Mouse (Mus musculus) thymus, adult 18-20 months (tissue): ENCODE data around the gene Dgcr6.
A peak's percentile ranks its signal among the peaks of the same experiment; 100 is the strongest.
"Not testable (repeated sequence)": the region's sequence is repeated elsewhere in the genome, so short reads cannot be mapped to it uniquely, and the experiment has no call there.

Experiments
- DNase-seq, 2 experiments: peaks; one replicate each; pipeline ENCODE4 v3.0.0; 2022; ENCODE audit warnings: mixed read lengths in 2 of 2

Dgcr6 gene

DNA sequence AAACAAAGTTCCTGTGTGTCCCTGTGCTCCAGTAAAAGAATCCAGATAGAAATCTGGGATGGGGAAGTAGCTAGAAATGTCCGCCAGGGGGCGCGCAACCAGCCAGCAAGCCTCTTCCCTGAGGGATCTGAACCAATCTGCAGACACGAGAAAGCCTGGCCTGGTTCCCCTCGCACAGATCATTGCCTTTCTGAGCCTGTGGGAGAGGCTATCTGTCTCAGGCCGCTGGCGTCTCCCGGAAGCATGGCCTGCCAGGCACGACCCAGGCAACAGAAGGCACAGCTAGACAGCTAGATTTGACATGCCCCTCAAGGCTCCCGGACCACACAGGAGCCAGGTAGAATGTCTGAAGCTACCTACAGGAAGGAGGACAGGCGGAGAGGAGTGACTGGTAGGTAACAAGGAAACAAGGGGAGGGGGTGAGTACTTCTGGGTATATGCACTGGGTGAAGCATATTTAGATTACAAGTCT is at the start of gene Dgcr6:
TSS of gene Dgcr6 (plus strand) at position 130 of the 472 bp plus-strand sequence.
- peak; percentile 27 to 44 for DNase-seq

DNA sequence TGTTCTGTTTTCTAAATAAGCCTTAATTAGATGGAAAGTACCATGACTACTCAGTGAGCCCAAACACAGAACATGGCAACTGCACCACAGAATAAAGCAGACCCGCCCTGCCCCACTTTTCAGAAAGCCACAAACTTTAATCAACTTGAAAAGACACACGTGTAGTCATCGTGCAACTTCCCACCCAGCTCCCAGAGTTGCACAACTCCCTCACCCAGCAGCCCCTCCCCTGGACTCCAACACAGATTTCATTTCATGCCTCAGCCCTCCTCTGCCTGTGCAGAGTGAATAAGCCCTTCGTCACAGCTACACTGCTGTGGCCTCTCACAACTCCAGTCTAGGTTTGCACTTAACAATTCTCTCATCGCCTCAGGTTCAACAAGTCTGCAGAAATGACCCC is 48.1 kb upstream of the Dgcr6 start:
- DNase-seq = no peak

DNA sequence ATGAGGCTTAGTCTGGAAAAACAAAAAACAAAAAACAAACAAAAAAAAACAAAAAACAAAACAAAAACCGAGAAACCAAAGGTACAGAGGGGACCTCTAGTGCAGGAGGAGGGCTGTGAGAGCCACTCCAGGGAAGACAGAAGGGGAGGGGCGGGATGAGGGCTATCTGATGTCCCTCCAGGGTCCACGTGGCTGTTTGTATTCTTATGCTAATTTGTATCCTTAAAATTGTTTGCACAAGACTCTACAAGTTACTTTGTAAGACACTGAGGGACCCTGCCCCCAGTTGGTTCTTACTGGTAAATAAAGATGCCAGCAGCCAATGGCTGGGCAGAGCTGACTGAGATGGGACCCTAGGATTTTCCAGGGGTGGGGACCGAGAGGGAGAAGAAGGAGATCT is 45.6 kb upstream of the Dgcr6 start:
- DNase-seq = no peak

DNA sequence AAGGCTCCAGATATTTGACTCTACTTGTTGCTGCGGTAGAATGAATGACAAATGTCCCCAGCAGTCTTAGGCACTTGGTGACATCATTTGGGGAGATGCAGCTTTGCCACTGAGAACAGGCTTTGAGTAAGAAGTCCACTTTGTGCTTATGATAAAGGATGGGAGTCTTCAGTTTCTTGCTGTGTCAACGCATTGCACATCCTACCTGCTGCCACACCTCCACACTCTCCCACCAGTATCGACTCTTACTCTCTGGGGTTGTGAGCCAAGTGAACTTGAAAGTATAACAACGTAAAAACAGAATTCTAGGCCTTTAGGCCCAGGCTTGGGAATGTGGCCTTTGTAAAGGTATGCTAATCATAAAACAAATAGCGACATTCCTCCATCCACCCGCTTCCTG is 41.6 kb upstream of the Dgcr6 start:
- no peak for DNase-seq

DNA sequence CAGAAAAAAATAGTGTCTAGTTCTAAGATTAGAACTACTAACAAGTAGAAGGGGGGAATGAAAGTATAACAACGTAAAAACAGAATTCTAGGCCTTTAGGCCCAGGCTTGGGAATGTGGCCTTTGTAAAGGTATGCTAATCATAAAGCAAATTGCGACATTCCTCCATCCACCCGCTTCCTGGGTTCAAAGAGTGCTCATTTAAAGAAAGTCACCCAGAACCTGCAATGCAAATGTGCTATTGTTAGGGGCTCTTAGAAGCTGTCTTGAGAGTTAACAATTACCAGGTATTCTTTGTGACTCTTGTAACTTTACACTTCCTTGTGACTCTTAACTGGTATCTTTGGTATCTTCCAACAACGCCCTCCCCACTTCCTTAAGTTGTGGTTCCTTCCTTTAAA is 36.2 kb upstream of the Dgcr6 start:
- not testable (repeated sequence) for DNase-seq

DNA sequence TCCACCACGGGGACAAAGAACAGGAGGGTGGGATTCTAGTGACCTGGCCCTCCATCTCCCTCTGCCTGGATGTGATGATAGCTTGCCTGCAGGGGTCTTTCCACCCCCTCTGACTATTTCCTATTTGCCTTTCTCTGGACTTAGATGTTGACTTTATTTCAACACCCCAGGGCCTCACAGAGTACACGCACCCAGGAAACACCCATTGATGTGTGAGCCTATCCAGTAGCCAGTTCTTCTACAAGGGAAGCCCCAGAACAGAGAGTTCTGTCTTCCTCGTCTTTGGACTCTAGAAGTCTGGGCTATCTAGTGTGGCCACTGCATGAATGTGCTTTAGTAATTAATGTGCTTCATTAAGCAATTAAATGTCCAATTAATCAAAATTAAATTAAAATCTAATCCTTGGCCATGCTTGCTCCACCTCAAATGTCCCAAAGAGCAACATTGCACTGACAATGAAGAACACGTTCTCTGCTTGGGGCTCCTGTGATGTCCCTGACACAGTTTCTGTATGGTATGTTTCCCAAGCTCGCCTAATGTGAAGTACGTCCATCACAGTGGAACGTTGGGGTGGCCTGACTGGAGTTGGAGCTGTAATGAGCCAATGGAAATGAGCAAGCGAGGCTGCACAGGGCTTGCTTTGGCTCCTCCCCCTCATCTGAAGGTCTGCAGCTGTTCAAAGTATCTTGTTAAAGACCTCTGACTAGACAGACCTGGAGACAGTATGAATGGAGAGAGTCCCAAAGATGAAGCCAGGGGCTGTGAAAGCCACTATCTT is 29.7 kb upstream of the Dgcr6 start:
- no peak for DNase-seq

DNA sequence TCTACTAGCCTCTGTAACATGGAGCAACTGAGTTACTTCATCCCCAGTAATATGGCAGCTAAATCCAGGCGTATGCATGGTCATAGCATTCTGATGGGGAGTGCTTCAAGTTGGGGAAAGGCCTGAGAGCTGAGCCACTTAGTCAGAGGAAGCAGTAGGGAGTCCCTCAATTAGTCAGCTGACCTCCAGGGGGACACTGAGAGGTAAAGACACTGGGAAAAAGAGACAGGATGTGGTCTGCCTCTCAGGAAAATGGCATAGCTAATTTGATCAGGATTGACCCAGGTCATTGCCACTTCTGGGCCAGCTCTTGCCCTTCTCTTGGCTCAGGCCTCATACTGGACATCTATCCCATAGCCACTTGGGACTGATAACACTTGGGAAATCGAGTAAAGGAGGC is 25.3 kb upstream of the Dgcr6 start:
- no peak for DNase-seq

DNA sequence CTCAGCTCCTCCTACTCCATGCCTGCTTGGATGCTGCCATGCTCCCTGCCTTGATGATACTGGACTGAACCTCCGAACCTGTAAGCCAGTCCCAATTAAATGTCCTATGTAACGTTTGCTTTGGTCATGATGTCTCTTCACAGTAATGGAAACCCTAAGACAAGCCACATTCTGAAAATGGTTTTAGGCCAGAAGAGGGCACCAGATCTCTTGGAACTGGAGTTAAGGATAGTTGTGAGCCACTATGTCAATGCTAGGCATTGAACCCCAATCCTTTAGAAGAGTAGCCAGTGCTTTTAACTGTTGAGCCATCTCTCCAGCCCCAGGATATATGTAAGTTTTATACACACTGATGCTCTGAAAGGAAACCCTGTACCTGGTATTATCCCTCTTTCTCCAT is 20.9 kb upstream of the Dgcr6 start:
- DNase-seq = no peak

DNA sequence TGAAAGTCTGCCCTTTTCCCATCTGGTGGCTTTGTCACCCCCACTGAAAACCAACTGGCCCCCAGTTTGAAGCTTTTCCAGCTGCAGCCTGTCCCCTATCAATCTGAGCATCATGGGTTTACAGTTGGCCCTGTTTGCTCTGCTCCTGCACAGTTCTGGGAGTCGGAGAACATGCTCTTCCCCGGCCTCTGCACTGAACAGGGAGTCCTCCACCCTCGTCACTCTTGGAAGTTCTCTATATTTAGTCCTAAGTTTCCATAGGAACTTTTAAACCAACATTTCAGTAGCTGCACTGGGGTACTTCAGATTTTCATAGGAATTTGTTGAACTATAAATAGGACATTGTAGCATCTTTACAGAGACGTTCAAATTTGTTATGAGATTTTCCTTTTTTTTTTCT is 19.4 kb upstream of the Dgcr6 start:
- no peak for DNase-seq

DNA sequence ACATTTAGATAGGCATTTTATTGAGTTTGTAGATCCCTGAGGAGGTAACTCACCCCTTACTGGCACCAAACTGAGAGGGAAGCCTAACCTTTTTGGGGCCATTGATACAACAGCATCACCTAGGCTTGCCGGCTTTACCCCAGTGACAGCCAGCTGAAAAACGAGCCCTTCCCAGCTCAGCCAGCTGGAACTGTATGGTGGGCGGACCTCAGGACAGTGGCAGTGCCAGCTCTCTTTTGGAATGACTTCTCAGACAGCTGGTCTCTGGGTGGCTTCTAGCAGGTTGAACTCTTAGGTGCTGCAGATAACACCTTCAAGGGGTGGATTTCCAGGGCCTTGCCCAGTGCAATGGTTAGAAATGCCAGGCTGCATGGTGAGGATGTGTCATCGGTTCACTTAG is 18.4 kb upstream of the Dgcr6 start:
- DNase-seq = no peak

DNA sequence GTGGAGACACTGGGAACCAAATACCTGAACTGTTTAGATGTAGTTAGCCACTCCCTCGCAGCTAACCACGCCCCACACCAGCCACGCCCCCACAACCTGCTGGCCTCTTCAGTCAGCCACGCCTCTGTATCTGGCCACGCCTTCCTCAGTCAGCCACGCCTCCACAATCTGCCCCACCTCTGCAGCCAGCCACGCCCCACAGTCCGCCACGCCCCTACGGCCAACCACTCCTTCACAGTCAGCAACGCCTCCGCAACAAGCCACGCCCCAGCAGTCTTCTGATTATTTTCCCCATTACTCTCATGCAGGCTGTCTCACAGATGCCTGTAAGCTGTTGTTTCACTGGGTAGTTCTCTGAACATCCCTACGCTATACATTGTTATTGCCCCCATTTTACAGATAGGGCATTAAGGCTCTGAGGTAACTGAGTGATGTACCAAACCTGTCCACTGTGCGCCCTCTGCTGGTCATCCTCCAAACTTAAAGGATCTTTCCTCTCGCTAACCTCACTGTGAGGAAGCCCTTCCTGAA is 16.2 kb upstream of the Dgcr6 start:
- DNase-seq = peak; percentile 13 to 42

DNA sequence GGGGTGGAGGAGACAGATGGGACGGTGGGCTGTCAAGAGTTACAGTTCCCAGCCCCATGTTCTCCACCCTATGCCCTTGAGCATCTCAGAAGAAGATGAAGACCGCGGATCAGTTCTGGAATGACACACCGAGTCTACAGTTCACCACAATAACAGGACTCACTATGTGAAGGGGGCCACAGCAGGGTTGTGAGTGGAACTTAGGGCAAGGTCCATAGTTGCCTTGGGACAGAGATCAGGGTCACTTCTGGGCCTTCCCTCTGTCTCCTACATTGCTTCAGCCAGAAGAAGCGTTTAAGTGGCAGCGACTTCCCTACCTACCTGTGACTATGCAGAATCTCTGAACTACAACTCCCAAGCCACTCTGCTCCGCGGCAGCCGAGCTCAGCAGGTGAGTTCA is 15.6 kb upstream of the Dgcr6 start:
- no peak for DNase-seq

DNA sequence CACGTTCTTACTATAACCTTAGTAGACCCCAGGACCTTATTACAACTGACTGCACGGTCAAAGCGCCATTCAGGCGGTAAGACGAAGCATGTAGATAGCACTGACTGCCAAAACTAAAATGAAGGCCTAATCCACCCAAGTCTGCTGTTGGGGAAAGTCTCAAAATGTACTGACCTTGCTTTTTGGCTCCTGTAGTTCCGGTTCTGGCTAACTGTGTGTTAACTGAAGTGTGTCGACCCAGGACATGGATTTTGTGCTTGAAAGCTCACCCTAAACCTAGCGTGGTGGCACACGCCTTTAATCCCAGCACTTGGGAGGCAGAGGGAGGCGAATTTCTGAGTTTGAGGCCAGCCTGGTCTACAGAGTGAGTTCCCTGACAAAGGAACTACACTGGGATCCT is 7.7 kb upstream of the Dgcr6 start:
- no peak for DNase-seq

DNA sequence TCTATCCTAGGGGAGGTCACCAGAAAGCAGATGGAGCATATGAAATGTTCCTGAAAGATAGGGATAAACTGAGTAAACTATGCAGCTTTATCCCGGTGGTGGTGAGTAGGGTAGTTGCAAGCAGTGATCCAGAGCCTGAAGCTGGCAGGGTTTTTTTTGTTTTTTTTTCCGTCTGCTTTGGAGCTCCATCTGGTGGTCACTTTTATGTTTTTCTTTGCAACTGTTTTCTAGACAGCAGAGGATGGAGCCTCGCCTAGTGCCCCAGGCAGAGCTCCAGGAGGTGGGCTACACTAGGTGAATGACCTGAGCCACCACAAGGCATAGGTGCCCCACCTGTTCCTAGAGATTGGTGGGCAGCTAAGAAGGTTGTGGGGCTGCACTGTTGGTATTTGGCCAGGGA is 5.0 kb upstream of the Dgcr6 start:
- DNase-seq = no peak

DNA sequence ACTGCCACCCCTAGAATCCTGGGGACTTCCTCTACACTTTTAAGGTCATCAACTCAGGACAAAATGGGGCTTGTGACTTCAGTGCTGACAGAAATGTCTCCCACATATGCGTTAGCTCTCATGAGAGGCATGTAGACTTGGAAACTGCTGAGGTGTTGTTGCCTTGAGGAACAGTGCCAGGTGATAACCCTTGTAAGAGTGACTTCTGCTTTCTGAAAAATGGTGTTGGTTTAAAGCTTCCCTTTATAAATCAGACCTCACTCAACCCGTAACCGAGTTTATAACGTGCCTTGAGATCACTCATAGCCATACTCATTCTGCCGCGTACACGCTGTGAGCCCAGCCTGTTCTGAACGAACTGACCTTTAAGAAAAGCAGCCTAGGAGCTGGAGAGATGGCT is 4.6 kb upstream of the Dgcr6 start:
- DNase-seq = no peak

DNA sequence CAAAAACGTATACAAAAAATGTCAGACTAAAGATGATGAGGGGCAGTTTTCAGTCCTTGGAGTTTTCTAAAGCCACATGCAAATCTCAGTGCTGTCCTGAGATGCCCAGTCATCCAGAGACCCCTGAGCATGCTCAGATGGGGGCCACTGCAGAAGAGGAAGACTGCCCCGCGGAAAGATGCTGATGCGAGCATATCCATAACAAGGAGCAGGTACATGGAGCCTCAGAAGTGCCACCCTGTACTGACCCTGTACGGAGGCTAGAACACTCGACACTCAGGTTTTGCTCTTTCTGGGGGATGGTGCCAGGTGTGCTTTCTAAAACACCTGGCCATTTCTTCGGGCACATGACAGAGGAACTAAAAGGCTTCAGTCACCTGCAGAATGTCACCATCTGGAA is 338 bp upstream of the Dgcr6 start:
- no peak for DNase-seq

DNA sequence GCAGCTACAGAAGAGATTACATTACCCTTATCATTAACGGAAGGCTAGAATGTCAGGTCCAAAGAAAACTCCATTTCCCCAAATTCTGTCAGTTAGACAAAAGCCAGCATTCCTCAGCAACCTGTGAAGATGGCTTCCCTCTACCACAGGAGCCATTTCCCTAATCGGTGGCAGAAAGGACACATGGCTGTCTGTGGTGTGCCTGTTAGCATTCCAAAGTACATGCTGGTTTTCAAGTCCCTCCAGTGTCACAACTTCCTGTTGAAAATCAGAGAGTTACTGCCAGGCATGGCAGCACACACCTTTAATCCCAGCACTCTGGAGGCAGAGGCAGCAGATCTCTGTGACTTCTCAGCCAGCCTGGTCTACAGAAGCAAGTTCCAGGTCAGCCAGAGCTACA is 3.6 kb downstream of the Dgcr6 start:
- no peak for DNase-seq

DNA sequence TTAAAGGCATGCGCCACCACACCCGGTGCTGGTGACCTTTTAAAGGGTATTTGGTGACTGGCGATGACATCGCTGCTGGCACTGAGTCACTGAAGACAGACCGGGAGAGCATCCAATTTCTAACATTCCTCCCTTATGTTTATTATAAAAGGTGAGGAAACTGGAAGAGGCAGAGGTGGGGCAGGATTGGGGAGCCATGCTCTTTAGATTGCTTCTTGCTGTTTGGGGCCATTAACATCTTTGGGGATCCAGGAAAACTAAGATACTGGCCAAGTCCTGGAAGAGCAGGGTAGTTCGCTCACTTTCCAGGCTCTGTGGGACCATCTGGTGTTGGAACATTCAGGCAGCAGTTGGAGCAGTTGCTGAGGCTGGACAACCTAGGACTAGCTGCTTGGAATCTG is 5.7 kb downstream of the Dgcr6 start:
- no peak for DNase-seq

DNA sequence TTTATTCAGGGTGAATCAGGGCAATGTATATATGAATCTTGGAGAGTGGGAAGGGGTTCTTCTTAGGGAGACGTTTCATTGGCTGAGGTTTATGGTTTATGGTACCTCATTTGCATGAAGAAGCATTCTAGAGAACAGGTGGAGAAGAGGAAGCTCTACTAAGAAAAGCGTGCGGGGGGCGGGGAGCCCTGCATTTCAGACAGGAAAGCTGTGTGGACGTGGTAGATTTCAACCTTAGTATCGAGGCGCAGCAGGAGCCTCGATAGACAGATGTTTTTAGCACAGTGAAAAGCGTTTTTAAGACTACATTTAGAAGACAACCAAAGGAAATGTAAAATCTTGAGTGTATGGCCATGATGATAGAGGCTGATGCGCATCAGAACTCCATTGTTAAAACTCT is 6.6 kb downstream of the Dgcr6 start:
- peak in 1 of 2 experiments; percentile 34 for DNase-seq

DNA sequence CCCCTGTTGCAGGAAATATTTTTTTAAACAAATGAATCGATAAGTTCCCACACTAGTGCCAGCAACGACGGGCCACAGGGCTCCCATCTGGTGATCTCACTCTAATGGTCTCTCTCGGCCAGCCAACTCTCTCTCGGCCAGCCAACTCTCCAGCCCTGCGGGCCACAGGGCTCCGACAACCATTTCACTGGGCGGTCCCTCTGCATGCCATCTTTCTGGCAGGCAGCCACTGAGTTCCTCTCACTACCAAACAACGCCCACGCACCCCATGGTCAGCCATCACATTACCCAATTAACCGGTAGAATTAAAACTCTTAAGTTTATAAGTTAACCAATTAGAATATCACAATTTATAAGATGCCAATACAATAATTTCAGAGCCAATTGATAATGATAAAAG is 8.5 kb downstream of the Dgcr6 start:
- DNase-seq = no peak

DNA sequence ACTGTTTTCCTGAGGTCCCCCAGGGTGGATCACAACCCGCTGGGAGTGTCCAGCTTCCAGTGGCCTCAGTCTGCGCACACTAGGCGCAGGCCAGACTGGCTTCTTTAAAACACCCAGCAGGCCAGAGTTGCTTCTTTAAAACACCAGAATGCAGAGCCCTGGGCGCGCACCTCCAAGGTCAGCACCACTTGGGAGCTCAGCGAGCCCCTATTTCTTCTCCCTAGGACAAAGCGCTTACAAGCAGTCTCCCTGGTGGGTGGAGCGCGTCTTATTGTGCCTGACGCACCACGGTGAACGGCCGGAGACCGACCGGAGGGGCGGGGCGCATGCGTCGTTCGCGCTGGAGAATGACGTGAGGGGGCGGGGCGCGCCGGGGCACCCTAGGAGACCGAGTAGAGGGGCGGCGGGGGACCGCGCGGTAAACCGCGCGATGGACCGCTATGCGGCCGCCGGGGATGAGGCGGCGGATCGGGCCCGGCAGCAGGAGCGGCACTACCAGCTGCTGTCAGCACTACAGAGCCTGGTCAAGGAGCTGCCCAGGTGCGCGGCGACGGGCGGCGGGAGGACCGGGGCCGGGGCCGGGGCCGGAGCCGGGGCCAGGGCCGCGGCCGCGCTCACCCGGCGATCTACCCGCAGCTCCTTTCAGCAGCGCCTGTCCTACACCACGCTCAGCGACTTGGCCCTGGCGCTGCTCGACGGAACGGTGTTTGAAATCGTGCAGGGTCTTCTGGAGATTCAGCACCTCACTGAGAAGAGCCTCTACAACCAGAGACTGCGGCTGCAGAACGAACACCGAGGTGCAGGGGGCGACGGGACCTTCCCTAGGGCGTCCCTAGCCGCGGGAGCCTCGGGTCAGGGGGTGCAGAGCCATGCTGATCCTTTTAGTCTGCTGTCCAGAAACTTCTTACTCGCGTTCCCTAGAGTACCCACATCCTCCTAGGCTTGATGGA is 13.7 kb downstream of the Dgcr6 start:
- DNase-seq = peak; percentile 91 to 92

DNA sequence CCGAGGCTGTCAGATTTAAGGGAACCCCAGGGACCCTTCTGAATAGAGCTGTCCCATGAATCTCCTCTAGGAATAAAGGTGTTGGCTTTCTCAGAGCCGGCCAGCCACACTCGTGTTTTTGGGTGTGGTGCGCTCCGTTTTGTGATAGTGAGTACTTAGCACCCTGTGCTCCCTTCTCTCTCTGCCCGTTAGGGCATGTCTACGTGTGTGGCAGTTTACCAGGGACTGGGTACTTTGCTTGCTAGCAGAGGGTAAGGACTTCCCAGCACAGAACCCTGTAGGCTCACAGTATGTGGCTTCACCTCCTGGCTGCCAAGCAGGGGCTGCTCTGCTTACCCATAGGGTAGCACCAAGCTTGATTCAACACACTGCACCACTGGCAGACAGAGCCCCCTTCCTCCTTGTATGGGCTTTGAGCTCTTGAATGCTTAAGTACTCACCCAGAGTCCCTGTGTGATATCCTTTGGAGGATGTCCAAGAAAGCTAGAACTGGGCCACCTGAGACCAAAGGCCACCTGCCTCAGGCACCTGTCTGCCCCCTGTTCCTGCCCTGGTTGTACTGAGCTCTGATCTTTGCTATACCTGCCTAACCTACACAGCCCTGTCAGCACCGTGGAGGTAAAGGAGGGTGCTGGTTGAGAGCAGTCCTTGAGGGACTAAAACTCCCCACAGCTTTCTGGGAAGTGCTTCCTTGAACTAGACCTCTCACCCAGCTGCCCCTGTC is 16.2 kb downstream of the Dgcr6 start:
- DNase-seq = no peak

DNA sequence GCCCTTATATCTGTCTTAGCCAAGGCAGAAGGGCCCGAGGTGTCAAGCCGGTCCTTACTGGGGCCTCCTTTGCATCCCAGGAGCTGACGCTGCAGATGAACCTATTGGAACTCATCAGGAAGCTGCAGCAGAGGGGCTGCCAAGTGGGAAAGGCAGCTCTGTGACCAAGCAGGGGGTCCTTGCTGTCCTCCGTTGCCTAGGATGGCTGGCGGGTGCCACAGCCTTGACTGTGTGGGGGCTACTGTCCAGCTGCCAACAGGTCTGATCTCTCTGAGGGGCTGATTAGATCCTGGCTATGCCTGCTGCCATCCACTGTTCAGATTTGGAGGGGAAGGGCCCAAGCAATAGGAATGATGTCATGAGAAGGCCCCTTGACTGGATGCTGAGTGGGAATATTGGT is 18.1 kb downstream of the Dgcr6 start:
- no peak for DNase-seq
